Mouse (Mus musculus) kidney, adult 18-20 months (tissue): ENCODE measurements around the gene Gatad2b.

Experiments used
- DNase-seq: peaks from one replicate; pipeline ENCODE4 v3.0.0; 2021

The Gatad2b gene

DNA sequence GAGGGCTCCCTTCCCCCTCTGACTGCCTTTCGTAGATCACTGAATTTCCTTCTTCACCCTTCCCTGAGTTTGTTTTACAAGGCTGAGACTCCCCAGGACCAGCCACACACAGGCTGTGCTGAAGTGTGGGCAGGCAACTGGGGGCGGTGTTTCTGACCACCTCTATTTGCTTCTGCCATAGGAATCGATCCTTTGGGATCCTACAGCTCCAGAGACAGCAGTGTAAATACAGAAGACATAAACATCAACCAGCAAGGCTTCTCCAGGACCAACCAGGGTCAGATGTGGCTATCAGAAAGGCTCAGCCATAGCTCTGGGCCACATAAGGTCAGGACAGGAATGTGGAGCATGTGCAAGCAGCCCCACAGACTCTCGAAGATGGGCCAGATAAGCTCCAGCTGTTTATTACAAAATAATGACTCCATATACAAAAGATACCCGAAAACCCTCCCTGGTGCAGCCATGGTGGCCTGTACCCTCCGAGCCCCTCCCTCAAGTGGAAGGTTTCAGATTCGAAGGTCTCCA, 91.9 kb downstream of the Gatad2b start:
- no peak for DNase-seq

DNA sequence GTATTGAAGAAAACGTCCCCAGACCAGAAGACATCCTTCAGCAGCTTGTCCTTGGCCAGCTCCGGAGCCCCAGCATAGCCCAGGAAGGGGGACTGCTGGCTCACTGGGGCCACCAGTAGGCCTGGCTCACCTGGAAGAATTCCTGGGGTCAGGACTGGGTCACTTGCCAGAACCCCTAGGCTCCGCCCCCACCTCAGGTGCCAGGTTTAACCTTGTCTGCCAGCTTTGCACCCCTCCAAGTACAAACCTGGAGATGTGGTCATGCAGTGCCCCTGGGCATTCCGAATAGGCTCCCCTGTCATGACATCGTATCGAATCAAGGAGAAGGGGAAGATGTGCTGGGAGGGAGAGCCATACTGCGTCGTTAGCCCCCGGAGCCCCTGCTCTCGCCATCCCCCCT, 93.8 kb downstream of the Gatad2b start:
- DNase-seq: no peak

DNA sequence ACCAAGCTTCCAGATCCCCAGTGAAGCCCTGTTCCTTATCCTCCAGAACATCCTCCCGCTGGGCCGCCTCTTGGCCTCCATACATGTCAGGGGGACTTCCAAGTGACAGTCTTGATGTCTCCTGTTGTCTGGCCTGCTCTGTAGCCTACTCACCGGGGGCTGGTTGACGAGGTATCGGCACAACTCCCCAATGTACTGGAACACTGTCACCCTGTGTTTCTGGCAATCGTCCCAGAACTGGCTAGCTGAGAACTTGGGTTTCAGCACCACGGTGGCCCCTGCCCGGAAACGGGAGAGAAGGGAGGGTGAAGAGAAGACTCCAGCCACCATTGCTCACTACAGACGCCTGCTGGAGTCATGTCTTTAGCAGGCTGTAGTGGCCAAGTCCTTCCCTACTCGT, 94.5 kb downstream of the Gatad2b start:
- DNase-seq: peak; percentile 21

DNA sequence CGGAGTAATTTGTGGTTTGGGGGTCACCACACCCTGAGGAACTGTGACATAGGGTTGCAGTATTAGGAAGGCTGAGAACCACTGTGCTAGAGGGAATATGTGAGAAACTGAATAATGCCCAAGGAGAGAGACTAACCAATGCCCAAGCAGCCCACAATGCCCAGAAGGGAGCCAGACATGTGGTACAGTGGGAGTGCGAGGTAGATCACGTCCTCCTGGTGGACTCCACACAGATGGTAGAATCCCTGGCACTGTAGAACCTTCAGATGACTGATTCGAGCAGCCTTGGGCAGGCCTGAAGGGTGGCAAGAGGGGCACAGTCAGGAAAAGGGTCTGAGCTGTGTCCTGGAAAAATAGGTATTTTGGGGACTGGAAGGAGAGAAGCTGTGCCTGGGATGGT, 95.2 kb downstream of the Gatad2b start:
- DNase-seq: no peak

DNA sequence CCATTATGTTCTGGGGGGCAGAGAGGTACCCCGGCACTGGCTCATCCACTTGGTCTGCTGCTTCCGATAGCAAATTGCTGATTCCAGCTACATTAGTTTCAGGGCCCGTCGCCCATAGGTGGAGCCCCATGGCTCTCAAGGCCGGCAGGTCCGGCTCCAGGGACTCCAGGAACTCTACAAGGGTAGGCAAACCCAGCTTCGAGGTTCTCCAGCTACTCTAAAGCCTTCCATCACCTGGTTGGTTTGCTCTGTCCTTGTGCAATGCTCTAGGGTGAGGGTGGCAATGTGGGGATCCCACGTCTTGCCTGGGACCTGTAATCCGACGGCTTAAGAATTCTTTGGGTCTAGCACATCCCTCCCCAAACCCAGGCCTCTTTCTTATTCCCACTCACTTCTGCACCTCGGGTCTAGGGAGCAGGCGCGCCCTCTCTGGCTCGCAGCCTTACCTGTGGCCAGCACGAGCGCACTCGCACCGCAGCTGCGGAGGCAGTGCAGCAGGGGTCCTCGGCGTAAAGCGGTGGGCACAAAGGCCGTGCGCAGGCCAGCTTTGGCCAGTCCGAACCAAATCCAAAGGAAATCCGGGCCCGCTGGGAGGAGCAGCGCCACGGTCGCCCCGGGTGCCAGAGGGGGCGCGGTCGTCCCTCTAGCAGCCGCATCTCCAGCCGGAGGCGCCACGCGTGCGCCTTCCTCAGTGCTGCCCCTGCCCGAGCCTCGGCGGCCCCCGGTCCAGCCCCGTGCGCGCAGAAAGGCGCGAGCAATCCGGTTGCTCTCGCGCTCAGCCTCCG, 95.9 kb downstream of the Gatad2b start:
- peak; percentile 57 for DNase-seq

DNA sequence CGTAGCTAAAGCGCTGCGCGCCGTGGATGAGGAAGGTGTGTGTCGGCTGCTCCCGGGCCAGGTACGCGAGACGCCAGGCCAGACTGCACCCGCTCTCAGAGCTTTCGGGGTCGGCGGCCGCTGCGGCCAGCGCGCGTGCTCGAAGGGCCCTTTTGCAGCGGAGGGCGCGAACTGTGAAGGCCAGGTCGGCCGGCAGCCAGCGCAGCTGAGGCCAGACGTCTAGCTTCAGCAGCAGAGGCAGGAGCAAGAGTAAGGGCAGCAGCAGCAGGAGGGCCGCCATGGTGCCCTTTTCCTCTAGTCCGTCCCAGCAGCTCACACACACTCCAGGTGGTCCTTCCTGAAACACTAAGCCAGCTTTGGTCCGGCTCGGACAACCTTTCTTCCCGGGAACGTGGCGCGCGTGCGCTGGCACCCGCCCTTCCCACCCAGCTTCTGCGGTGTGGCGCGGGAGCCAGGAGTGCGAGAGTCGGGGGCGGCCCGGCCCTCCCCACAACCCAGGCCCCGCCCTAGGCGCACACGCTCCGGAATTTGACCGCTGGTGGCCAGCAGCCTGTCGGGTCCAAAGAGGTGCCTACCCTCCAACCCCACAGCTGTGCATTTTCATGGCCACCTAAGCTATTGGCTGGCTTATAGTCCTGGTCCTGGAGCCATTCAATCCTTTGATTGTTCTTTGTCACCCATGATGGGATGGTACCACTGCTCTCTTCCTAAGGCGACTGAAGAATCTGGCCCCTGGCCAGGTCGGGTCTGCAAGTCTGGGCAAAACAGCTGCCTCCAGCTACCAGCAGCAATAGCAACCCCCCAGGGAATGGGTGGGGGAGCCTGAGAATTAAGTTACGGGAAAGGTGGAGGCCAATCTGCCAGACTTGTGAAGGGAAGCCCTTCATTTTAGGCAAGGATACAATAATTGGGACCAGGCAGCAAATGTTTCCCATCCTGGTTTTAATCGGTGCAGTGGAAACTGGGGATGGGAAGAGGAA, 96.8 kb downstream of the Gatad2b start, which contains the start of gene Slc27a3:
TSS of gene Slc27a3 (minus strand) at position 428 of the 980 bp plus-strand sequence.
- peak; percentile 62 for DNase-seq

DNA sequence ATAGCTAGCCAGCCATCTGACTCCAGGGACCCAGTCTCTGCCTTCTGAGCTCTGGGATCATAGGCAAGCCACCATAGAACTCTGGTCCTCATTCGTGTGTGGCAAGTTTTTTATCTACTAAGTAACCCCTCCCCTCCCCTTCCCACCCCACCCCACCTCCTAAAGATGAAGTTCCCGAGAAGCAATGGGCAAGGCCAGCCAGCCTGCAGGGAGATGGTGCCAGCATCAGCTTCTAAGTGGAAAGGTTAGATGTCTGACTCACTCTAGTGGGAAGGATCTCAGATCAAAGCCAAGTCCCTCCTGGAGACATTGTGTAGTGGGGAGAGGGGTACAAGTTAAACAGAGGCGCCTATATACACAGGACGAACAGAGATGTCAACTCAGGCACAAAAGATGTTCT, 98.0 kb downstream of the Gatad2b start:
- DNase-seq: no peak

DNA sequence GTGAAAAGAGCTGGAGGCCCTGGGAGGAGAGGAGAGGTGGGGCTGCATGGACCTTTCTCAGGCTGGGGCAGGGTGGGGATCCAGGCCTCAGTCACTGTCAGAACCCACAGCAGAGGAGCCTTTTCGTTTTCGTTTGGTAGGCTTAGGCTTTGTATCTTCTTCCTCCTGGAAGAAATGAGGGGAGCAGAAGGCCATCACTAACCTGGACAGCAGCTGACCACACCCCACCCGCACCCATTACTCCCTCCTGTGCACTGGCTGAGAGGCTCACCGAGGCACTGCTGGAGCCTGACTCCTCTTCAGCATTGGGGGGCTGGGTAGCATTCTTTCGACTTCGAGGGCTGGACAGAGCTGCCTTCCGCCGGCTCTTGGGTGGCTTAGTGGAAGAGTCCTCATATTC, 99.0 kb downstream of the Gatad2b start:
- DNase-seq: no peak

DNA sequence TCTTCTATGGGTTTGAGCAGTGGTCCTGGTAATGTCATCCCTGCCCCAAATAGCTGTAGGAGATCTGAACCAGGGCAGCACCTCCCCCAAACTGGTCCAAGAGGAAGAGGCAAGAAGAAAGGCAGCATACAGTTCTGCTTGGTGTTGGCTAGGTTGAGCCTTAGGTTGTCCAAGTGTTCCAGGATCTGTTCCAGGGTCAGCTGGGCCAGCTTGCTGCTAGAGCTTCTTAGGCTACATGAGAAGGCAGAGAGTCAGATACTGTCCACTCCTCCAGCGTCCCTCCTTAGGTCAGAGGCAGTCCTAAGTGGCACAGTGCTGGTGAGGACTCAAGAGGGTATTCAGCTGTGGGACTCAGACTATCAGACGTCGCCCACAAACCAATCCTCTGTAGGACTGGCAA, 99.7 kb downstream of the Gatad2b start:
- DNase-seq: no peak

DNA sequence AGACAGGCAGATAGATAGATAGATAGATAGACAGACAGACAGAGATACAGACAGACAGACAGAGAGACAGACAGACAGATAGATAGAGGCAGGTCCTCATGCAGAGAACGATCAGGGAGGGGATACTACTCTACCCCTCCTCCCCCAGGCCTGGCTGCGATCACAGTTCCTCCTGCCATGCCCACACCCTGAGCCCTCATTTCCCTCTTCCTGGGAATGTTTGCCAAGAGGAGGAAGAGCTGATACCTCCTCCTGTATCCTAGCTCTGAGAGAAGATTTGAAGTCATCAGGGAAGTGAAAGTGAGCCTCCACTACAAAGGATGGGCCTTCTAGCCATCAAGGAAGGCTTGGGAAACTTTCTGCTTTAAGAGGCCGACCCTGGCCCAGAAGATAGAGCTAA, 102.7 kb downstream of the Gatad2b start:
- DNase-seq: no peak

DNA sequence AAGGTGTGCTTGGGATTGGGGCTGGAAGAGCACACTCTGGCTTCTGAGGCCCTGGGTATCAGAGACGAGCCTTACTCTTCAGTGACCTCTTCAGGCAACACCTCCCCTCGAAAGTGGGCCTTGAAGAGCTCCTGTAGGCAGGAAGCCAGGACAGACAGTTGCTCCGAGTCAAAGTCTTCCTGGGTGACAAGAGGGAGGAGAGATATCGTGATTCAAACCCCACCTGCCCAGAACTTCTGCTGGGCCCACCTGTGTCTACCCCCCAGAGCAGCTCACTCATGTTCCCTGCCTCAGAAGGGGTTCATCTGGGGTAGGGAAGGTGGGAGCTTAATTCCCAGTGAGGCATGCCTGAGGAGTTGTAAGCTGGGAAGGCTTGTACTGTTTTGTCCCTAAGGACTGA, 108.0 kb downstream of the Gatad2b start:
- DNase-seq: no peak

DNA sequence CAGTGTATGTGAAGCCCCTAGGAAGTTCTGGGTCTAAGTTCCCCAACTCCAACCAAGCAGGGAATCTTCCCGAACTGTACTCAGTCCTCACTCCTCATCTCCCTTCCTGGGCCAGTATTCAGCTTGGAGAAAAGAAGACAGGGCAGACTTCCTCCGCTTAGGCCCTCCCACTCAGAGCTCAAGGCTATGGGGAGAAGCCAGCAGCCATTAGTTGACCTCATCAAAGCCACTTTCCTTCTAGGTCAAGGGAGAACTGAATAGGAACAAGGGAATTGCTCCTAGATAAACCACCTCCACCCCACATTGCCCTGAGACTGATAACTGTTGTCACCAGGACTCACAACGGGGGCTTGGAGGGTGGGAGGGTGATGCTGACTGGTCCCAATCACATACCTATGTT, 111.1 kb downstream of the Gatad2b start:
- no peak for DNase-seq

DNA sequence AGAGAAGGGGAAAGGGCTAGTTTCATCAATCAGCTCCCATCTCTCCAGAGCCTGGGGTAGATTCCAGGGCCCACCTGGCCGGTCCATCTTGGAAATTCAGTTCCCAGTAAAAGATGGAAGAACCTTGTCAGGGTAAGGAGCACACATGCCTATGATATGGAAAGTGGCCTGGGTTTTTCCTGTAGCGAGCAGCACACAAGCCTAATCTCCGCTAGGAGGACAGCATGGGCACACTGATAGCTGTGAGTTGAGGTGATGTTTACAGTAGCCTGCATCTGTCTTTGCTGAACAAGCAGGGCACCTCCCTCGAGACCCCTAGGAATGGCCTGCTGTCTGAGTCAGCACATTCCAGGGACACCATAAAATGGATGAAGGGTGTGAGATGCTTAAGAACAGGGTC, 111.6 kb downstream of the Gatad2b start:
- DNase-seq: no peak

DNA sequence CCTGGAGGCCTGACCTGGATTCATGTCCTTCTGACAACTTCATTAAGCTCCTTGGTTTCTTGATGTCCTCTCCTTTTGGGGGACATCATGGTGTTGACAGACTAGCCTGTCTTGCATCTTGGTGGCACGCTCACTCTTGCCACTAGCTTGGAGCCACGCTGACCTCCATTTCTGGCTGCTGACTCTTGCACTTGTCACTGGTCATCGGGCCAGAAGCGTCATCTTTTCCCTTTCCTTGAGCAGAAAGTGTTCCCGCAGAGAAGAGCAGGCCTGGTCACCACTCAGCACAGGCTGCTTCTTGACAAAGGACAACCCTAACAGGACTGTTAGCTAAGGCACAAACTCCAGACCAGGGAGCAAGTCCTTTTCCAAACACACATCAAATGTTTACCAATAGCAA, 113.4 kb downstream of the Gatad2b start:
- no peak for DNase-seq

DNA sequence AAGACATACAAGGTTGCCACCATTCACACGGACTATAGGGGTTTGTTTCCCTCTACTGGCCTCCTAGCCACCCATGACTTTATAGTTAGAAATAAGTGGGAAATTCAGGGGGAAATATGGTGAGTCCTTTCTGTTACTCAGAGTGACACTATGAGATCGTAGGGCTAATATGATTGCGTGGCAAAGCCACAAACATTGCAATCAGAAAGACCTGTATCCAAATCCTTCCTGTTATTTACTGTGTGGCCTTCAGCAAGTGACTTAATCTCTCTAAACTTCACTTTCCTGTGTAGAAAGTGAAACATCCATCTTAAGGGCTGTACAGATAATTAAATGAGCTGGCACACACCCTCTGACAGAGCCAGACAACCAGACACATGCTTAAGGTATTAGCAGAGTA, 115.7 kb downstream of the Gatad2b start:
- DNase-seq: no peak

DNA sequence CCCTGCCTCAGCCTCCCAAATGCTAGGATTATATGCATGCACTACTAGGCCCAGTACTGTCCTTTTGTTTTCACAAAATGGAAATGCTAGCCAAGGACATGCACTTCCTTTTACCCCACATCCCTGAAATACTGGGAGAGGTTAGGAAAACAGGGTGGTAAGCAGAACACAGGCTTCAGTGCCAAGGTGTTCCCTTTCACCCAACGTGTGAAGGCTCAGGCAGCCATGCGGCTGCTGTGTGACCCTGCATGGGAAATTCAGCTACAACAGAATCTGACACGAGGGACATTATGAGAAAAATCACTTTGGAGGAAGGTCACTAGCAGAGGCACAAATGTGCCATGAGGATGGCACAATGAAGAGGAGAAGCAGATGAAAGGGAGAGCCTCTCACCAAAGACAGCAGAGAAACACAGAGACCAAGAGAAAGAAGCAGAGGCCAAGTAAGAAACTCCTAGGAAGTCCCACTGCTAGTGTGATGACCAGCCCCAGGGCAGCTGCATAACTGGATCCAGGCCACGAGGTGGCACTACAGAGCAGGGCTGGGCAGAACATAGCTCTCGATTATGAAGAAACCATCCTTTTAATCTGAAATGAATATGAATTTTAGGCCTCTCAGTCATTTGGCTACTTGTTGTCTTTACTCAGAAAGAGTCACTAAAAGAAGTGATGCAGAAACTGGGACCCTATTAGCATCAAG, 119.5 kb downstream of the Gatad2b start:
- DNase-seq: peak; percentile 79

DNA sequence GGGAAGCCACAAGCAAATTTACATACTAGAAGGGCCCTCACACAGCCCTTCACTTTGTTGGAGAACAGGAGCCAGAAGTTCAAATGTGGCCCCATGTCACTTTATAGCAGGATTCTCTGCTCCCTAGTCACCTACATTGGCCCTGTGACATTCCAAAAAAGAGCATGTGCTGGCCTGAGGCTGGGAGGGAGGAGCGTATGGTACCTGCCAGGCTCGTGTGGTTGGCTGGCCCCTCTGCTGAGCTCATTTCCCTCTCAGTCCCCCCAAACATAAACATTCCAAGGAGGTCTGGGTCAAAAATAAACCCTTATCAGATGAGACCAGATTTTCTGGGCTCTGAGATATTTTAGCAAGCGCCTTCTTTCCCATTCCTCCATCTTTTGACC, 120.0 kb downstream of the Gatad2b start:
- DNase-seq: no peak
